Mouse (Mus musculus): ENCODE results near the gene Ccl6. TPM values are rescaled to one million over a fixed set of nuclear protein-coding genes. Genes with fewer than 3 reads are reported as not detected.

The Ccl6 gene
- total RNA-seq (2021) = 1 to 10 TPM; 1.6 to 2.1 TPM
- long read RNA-seq, experiment 1, partial matches to known transcripts = 0 of 3 reads
- long read RNA-seq, experiment 1, other reads (novel, unspliced or antisense) = 0 of 3 reads
- long read RNA-seq, experiment 2, partial matches to known transcripts = 0 of 2 reads
- long read RNA-seq, experiment 2, other reads (novel, unspliced or antisense) = 1 of 2 reads

GRCm38 (mm10) chr11:83592853-83593252, at the start of gene Ccl6:
Gene Ccl6 (minus strand): TSS chr11:83593087.
- DNase-seq (ENCODE audit: low spot score in 2 of 2) = no peak
- intact Hi-C loops (cut with DNase I) = no loop called here

DNA sequence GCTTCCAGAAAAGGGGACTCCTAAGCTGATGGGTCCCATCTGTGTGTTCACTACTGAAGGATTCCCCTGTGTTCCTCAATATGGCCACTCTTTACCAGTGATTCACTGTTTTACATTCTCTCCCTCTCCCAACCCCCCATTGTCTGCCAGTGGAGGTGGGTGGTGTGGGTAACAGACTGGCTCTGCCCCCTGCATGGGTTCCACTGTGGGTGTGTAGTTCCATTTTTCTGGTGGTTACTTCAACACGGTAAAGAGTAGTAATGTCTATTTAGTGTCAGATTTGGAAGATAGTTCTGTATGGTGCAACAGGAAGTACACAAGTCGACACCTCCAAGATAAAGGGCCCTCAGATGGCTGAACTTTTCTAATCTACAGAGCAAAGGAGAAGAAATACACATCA, 48.3 kb upstream of the Ccl6 start:
- no peak for DNase-seq (ENCODE audit: low spot score in 2 of 2)
- intact Hi-C loops (cut with DNase I) = no loop called here

DNA sequence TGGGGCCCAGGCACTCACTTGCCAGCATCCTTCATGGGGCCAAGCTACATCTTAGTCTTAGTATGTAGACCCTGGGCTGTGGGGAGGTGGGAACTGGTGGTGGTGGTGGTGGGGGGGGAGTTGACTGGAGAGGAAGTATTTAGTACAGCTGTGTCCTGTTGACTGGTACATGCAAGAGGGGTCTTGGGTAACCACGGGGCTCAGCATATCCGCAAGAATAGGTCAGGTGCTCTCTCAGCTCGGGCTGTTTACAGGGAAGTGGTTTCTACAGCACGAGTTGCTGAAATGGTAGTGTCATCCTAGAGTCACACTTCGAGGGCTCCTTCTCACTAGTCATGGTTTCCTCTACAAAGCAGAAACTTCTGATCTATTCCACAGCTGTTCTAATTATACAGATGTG, 47.3 kb upstream of the Ccl6 start:
- peak in 1 of 2 experiments; percentile 37 for DNase-seq (ENCODE audit: low spot score in 2 of 2)
- intact Hi-C loops (cut with DNase I) = no loop called here

DNA sequence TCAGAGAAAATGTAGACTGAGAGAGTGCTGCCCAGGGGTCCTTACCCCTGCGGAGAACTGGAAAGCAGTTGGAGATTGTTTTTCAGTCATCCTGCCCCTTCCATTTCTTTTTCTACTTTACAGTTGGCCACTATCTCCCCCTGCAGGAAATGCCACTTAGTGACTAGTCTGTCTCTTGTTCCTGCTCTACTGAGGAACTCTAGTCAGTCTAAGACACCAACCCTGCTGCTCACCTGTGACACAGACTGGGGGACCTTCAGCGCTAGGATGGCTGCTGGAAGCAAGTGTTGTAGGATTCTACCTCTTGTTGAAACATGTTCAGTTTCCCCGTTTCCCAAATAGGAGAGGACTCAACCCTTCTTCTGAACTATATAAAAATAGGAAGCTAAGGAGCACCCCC, 46.6 kb upstream of the Ccl6 start:
- no peak for DNase-seq (ENCODE audit: low spot score in 2 of 2)
- intact Hi-C loops (cut with DNase I) = loop anchor here (10.0 kb wide), 1 partner anchor 95 kb away; no protein-coding TSS in a partner anchor

DNA sequence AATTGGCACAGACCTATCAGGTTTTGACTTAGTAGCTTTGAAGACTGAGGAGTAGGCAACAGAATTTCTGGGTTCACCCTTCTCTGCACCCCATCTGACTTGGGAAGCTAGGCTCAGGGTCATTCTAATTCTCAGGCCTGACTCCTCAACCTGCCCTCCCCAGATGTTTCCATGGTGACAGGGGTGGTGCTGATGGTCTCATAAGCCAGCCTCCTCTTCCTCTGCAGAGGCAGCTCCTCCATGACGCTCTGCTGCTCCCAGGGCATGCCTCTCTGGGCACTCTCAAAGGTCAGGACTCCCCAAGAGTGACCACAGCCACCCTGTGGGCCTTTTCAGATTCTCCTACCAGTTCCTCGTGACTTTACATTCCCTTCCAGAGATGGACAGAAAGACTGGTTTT, 46.0 kb upstream of the Ccl6 start:
- intact Hi-C loops (cut with DNase I) = loop anchor here (10.0 kb wide), 1 partner anchor 96 kb away; no protein-coding TSS in a partner anchor
- DNase-seq (ENCODE audit: low spot score in 2 of 2) = no peak

- intact Hi-C loops (cut with DNase I) = loop anchor here (10.0 kb wide), 1 partner anchor 98 kb away; no protein-coding TSS in a partner anchor
Observed at GRCm38 (mm10) chr11:83636742-83637235, 43.9 kb upstream of the Ccl6 start.

DNA sequence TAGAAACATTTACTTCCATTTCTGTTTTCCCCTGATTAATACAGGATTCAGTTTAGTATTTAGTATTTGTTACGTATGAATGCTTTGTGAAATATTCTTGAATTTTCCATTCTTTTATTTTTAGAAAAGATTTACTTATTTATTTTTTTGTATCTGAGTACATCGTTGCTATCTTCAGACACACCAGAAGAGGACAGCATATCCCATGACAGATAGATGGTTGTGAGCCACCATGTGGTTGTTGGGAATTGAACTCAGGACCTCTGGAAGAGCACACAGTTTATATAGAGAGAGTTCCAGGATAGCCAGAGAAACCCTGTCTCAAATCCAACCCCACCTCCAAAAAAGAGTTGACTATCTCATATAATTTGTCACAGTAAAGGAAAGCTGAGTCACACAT, 42.0 kb upstream of the Ccl6 start:
- no peak for DNase-seq (ENCODE audit: low spot score in 2 of 2)
- intact Hi-C loops (cut with DNase I) = loop anchor here (10.0 kb wide), 1 partner anchor 100 kb away; no protein-coding TSS in a partner anchor

More at GRCm38 (mm10) chr11:83636742-83637235, 43.9 kb upstream of the Ccl6 start:
- DNase-seq (ENCODE audit: low spot score in 2 of 2) = no peak

DNA sequence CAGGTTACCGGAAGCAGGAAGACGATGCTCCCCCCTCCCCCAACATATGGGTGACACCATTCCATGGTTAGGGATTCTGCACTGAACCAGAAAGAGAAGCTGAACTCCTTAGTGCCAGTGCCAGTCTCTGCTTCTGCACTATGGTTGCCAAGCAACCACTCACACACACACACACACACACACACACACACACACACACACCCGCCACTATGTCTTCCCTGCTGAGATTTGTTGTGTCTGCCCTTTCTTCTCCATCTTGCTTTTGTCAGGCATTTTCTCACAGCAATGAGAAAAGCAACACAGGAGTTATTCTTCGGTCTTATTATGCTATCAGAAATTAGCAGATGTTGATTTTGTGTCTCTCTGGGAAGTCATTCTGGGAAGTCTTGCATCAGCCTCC, 41.5 kb upstream of the Ccl6 start:
- intact Hi-C loops (cut with DNase I) = loop anchor here (10.0 kb wide), 1 partner anchor 100 kb away; no protein-coding TSS in a partner anchor

GRCm38 (mm10) chr11:83632744-83633143, 39.9 kb upstream of the Ccl6 start:
- intact Hi-C loops (cut with DNase I) = loop anchor here (10.0 kb wide), 1 partner anchor 102 kb away; no protein-coding TSS in a partner anchor
- no peak for DNase-seq (ENCODE audit: low spot score in 2 of 2)

More for the DNA sequence above, 41.5 kb upstream of the Ccl6 start:
- peak in 1 of 2 experiments; percentile 35 for DNase-seq (ENCODE audit: low spot score in 2 of 2)

GRCm38 (mm10) chr11:83631065-83631464, 38.2 kb upstream of the Ccl6 start:
- DNase-seq (ENCODE audit: low spot score in 2 of 2) = no peak
- intact Hi-C loops (cut with DNase I) = loop anchor here (10.0 kb wide), 1 partner anchor 104 kb away; no protein-coding TSS in a partner anchor

- intact Hi-C loops (cut with DNase I) = loop anchor here (10.0 kb wide), 1 partner anchor 104 kb away; no protein-coding TSS in a partner anchor
- DNase-seq (ENCODE audit: low spot score in 2 of 2) = no peak
Observed at GRCm38 (mm10) chr11:83630630-83631029, 37.7 kb upstream of the Ccl6 start.

DNA sequence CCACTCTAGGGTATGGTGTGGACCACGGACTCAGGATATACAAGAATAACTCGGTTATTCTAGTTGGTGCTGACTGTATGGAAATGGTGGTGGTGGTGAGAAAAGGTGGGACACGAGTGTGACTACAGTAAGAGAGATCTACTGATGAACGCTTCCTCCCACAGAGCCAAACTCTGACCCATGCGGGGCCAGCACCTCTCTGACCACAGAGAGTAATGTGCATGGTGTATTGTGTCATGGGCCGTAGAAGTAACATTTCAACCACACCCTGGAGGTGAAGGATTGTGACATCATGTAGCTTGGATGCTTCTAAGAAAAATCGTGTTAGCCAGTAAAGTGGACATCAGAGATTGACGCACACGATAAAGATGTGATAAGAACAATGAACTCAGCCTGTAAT, 35.9 kb upstream of the Ccl6 start:
- intact Hi-C loops (cut with DNase I) = no loop called here
- DNase-seq (ENCODE audit: low spot score in 2 of 2) = no peak

- no peak for DNase-seq (ENCODE audit: low spot score in 2 of 2)
- intact Hi-C loops (cut with DNase I) = no loop called here
Observed at GRCm38 (mm10) chr11:83623586-83623985, 30.7 kb upstream of the Ccl6 start.

DNA sequence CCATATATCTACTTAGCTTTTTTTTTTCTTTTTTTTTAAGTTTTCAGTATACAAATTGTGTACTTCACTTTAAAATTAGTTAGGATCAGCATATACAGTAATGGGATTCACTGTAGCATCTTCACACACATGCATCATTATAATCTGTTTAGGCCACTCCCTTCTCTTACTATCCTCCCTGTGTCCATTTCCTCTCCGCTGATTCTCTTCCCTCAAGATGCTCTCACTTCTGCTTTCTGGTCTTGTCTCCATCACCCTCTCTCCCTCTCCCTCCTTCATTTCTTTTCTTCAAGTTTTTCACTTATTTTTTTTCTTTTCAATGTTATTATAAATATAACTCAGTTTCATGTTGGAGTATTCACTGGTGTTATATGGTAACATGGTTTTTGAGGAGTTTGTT, 26.1 kb upstream of the Ccl6 start:
- no peak for DNase-seq (ENCODE audit: low spot score in 2 of 2)
- intact Hi-C loops (cut with DNase I) = no loop called here

- intact Hi-C loops (cut with DNase I) = no loop called here
- no peak for DNase-seq (ENCODE audit: low spot score in 2 of 2)
Observed at GRCm38 (mm10) chr11:83618238-83618637, 25.4 kb upstream of the Ccl6 start.

- intact Hi-C loops (cut with DNase I) = no loop called here
- DNase-seq (ENCODE audit: low spot score in 2 of 2) = no peak
Observed at GRCm38 (mm10) chr11:83616586-83616985, 23.7 kb upstream of the Ccl6 start.

DNA sequence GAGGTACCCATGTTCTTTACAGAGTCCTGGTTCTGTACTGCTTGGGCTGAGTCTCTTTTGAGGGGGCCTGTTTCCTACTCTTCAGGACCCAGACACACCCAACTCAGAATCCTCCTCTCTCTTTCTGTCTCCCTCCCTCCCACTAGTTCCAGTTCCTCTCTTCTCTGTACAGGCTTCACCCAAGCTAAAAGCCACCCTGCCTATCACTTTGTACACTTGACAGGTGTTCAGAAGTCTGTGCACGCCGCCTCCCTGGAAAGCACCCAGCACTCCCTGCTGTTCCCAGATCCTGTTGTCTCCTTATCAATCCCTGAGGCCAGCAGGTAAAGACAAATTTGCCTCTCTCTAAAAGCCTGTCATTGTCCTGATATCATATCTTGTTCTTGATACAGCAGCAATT, 18.0 kb upstream of the Ccl6 start:
- intact Hi-C loops (cut with DNase I) = no loop called here

GRCm38 (mm10) chr11:83606396-83606795, 13.5 kb upstream of the Ccl6 start:
- DNase-seq (ENCODE audit: low spot score in 2 of 2) = no peak

More for the DNA sequence above, 18.0 kb upstream of the Ccl6 start:
- DNase-seq (ENCODE audit: low spot score in 2 of 2) = no peak

DNA sequence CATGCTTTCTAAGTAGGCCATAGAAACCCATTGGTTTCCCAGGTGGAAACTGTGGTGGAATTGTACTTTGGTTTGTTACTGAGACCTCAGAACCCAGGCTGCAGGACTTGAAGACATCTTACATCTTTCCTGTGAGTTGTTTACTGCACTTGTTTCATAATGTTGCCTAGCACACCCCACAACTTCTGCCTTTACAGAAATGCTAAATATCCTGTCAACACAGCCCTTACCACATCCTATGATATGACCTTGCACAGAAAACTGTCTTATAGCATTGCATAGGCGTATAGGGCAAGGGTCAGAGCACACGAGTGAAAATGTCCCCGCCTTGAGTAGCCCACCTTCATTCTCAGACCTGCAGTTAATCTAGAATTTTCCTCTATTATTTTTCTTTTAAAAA, 12.6 kb upstream of the Ccl6 start:
- no peak for DNase-seq (ENCODE audit: low spot score in 2 of 2)
- intact Hi-C loops (cut with DNase I) = no loop called here

More at GRCm38 (mm10) chr11:83606396-83606795, 13.5 kb upstream of the Ccl6 start:
- intact Hi-C loops (cut with DNase I) = no loop called here

DNA sequence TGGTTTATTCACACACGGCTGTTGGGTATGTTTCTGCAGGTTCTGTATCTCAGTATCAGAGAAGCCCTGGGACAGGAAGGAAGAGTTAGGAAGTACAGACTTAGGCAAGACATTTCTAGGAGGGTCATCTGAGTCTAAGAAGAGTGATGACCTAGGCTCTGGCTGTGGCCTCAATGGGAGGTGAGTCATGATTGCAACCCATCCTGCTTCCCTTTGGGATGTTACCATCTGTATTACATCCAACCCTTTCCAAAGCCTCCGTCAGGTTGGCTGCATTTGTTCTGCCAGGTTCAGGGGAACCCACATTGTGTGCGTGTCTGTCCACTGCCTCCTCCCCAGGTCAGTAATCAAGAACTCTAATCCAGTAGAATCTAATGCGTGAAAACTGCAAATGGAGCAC, 11.8 kb upstream of the Ccl6 start:
- intact Hi-C loops (cut with DNase I) = no loop called here
- no peak for DNase-seq (ENCODE audit: low spot score in 2 of 2)

DNA sequence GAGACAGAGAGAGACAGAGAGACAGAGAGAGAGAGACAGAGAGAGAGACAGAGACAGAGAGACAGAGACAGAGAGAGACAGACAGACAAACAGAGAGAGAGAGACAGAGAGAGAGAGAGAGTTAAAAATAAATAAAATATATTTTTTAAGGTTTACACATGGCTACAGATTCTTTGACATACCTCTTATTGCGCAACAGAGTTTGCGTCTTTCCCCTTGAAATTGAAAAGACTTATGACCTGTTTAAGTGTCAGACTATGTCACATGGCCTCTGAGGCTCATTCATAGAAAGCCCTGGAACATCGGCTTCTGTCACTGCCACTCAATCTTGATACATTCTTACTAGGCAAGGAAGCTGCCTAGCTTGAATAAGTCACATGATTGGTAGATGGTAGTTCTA, 10.5 kb upstream of the Ccl6 start:
- DNase-seq (ENCODE audit: low spot score in 2 of 2) = no peak
- intact Hi-C loops (cut with DNase I) = no loop called here
